Mouse (Mus musculus) neural tube, embryonic 12.5 days (tissue): ENCODE measurements around the gene Csdc2. TPM values are rescaled to one million over a fixed set of nuclear protein-coding genes. Genes with fewer than 3 reads are reported as not detected.
A peak's percentile ranks its signal among the peaks of the same experiment; 100 is the strongest.

ENCODE experiments used
- ATAC-seq: fragments of 200-750 bp; cut with Nextera tagmentation; 2 replicates; pipeline ENCODE4 v1.8.0; 2017; ENCODE audit warnings: low read depth, mild to moderate bottlenecking, moderate TSS enrichment, moderate library complexity; ENCODE audit not compliant: low FRiP score
- H3K27ac ChIP-seq: fragments of 300-500 bp; sonication (generic); 2 replicates; pipeline ENCODE4 v1.5.1; 2016
- H3K27me3 ChIP-seq: fragments of 300-500 bp; sonication (generic); replicated peaks from 2 replicates; pipeline ENCODE4 v1.6.1; 2016; ENCODE audit warnings: mild to moderate bottlenecking
- H3K36me3 ChIP-seq: fragments of 300-500 bp; sonication (generic); 2 replicates; pipeline ENCODE4 v1.6.1; 2016; ENCODE audit warnings: mild to moderate bottlenecking
- H3K4me1 ChIP-seq: fragments of 300-500 bp; sonication (generic); 2 replicates; pipeline ENCODE4 v1.6.1; 2016
- H3K4me2 ChIP-seq: fragments of 300-500 bp; sonication (generic); replicated peaks from 2 replicates; pipeline ENCODE4 v1.6.1; 2016; ENCODE audit warnings: mild to moderate bottlenecking
- H3K4me3 ChIP-seq: fragments of 300-500 bp; sonication (generic); 2 replicates; pipeline ENCODE4 v1.5.1; 2016
- H3K9ac ChIP-seq: fragments of 300-500 bp; sonication (generic); 2 replicates; pipeline ENCODE4 v1.6.1; 2016; ENCODE audit warnings: mild to moderate bottlenecking
- H3K9me3 ChIP-seq: fragments of 300-500 bp; sonication (generic); 2 replicates; pipeline ENCODE4 v1.6.1; 2016; ENCODE audit warnings: mild to moderate bottlenecking
- WGBS: fragments of 180-500 bp; shearing (Covaris S2); methylation state at CpG from one replicate; pipeline ENCODE4 v1.1.7; 2016; 5-methylcytosine and 5-hydroxymethylcytosine counted together
- polyA plus RNA-seq: library from polyadenylated mRNA; unstranded; fragments of >200 nt; fragmentation: Nextera tagmentation; extraction: Ambion mirVana; gene quantifications from 2 replicates; pipeline ENCODE4 v1.2.1, GENCODE M21; 2016

The Csdc2 gene
- polyA plus RNA-seq, 1 experiment from 2014 or later: 64.8 TPM

DNA sequence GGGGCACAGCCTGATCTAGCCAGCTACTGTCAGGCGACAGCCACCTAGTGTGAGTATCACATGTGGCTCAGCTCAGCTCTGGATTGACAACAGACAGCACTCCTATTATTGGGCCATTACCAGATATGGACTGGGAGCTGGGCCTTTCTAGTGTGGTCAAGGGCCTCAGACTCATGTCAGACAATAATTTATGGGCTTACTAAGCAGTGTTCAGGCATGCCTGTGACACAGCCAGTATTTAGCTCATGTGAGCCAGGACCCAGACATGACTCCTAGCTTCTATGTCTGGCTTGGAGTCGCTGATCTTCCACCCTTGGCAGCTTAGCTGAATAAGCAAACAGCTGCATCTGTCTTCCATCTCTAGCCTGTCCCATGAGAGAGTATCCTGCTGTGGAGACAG, 24.1 kb upstream of the Csdc2 start:
- Histone ChIP-seq H3K4me2 (no peak overlapping the region), H3K36me3 (peaks cover 91% of the 10 kb centered on the region), H3K4me1 (no peaks in the 10 kb centered on the region), H3K9ac (no peak overlapping the region), H3K27me3 (no peaks in the 10 kb centered on the region), H3K9me3 (no peaks in the 10 kb centered on the region), H3K27ac (no peak overlapping the region), H3K4me3 (no peak overlapping the region)
- 83% methylated on average over 2 of the region's 2 CpGs for WGBS
- no peak for ATAC-seq

DNA sequence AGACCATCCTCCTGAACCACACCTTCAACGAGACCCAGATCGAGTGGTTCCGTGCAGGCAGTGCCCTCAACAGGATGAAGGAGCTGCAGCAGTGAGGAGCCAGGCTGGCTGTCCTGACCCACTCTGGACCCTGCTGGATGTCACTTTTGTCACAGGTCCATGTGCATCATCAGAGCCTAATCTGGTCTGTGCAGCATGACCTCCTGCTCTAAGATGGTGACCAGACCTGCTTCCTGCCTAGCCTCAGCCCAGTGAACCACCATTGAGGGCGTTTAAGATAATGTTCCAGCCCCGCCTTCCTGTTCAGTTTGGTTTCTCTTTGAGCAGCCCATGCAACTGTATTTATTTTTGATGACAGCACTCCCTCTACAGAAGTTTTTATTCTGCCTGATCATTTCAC, 21.9 kb upstream of the Csdc2 start:
- no peak overlapping the region for H3K9ac ChIP-seq
- ATAC-seq: no peak
- no peaks in the 10 kb centered on the region for H3K27me3 ChIP-seq
- 91% methylated on average over 5 of the region's 5 CpGs for WGBS
- H3K4me3 ChIP-seq: no peak overlapping the region
- H3K4me2 ChIP-seq: no peak overlapping the region
- H3K27ac ChIP-seq: no peak overlapping the region
- H3K36me3 ChIP-seq: peaks cover 73% of the 10 kb centered on the region
- H3K4me1 ChIP-seq: no peaks in the 10 kb centered on the region
- H3K9me3 ChIP-seq: no peaks in the 10 kb centered on the region

DNA sequence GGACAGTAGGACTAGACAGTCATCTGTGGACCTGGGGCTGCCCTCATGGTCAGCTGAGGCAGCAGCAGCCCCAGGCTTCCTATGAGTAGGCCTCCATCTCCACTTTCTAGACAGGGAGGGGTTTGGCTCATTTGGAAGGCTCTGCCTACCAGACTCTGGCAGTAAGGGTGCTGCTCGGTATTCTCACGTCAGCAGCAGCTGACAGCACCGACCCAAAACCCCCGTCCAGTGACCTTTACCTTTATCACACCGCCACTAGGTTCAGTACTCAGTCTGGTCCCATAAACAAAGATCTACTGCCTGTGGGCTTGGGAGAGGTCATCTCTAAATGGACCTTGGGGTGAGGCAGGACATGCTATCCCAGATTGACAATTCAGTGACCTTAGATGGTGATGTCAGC, 20.9 kb upstream of the Csdc2 start:
- 87% methylated on average over 5 of the region's 5 CpGs for WGBS
- Histone ChIP-seq H3K4me1 (no peaks in the 10 kb centered on the region), H3K27ac (no peak overlapping the region), H3K4me3 (no peak overlapping the region), H3K9ac (no peak overlapping the region), H3K36me3 (peaks cover 63% of the 10 kb centered on the region), H3K4me2 (no peak overlapping the region), H3K9me3 (no peaks in the 10 kb centered on the region), H3K27me3 (no peaks in the 10 kb centered on the region)
- ATAC-seq: no peak

DNA sequence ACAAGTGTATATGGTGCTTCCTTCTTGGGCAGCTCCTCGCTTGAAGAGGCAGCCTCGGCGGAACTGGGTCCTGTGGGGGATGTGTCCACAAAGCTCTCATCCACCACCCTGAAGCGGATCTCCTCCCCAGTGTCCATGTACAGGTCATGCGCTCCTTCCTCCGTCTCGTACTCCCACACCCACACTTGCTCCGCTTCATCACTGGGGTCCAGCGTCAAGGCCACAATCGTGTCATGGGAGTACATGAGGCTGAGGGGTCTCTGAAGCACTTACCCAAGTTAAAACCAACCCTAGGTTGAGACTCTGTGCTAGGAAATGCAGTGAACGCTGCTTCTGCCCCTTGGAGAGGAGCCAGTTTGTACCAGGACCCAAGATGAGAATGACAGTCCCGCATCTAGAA, 19.4 kb upstream of the Csdc2 start:
- 93% methylated on average over 12 of the region's 12 CpGs for WGBS
- Histone ChIP-seq H3K27ac (no peak overlapping the region), H3K4me1 (peaks cover 3% of the 10 kb centered on the region; the same call in 1 of the 2 replicates), H3K4me2 (no peak overlapping the region), H3K9ac (no peak overlapping the region), H3K9me3 (no peaks in the 10 kb centered on the region), H3K4me3 (no peak overlapping the region), H3K36me3 (peaks cover 51% of the 10 kb centered on the region), H3K27me3 (no peaks in the 10 kb centered on the region)
- ATAC-seq: no peak

DNA sequence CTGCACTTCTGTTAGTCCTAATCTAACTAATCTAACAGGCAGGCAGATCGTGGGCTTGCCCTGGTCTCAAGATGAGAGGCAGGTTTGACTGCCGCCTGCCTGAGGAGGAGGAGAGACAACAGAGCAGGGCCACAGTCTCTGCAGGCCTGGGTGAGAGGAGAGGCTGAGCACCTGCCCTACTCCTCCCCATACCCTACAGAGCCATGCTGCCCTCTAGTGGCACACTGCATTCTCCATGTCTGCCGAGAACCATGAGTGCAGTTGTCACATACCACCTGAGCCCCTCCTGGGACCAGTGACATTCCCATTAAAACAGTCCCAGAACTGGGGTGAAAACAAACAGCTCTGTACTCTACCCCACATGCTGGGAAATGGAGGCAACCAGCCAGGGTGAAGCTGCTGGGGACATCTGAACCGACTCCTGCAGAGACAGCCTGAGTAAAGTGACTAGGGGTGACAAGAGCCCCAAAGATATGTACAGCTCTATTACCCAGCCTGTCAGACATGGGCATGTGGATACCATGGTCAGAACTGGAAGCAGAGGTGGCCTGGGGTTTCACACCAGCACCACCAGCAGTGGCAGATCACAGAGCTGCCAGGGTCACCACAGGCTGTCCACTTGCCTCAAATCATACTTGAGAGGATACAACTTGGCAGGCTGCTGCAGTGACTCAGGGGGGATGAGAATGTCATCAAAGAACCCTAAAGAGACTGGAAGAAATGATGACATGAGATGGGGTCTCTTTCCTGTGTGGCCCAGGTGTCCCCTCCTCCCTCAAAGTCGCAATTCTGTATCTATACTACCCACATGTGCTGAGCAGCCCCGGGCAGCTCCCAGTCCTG, 18.7 kb upstream of the Csdc2 start:
- Histone ChIP-seq H3K9me3 (no peaks in the 10 kb centered on the region), H3K4me2 (no peak overlapping the region), H3K4me1 (peaks cover 3% of the 10 kb centered on the region; the same call in 1 of the 2 replicates), H3K27ac (no peak overlapping the region), H3K36me3 (peaks cover 45% of the 10 kb centered on the region), H3K27me3 (no peaks in the 10 kb centered on the region), H3K9ac (no peak overlapping the region), H3K4me3 (no peak overlapping the region)
- 55% methylated on average over 6 of the region's 6 CpGs for WGBS
- ATAC-seq: no peak

DNA sequence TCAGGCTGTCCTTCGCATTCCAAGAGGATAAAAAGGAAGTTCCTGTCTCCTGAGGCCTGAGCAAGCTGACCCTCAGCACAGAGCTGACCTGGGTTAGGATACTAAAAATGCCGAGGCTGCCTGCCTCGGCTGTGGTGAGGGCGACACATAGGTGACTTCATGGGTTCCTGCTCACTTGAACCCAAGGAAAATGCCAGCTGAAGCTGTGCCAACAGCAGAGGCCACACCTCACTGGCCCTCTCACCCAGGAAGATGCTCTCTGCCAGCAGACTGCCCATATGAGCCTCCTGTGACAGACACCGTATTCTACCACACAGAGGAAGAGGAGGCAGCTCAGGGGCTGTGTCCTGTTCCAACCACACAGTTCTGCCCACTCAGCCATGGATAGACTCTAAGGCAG, 17.5 kb upstream of the Csdc2 start:
- no peak overlapping the region for H3K9ac ChIP-seq
- H3K4me1 ChIP-seq: peaks cover 6% of the 10 kb centered on the region; the same call in 1 of the 2 replicates
- H3K27me3 ChIP-seq: no peaks in the 10 kb centered on the region
- H3K4me3 ChIP-seq: no peak overlapping the region
- no peak overlapping the region for H3K4me2 ChIP-seq
- no peak overlapping the region for H3K27ac ChIP-seq
- H3K9me3 ChIP-seq: no peaks in the 10 kb centered on the region
- WGBS: 90% methylated on average over 5 of the region's 5 CpGs
- no peak for ATAC-seq
- H3K36me3 ChIP-seq: peaks cover 32% of the 10 kb centered on the region

DNA sequence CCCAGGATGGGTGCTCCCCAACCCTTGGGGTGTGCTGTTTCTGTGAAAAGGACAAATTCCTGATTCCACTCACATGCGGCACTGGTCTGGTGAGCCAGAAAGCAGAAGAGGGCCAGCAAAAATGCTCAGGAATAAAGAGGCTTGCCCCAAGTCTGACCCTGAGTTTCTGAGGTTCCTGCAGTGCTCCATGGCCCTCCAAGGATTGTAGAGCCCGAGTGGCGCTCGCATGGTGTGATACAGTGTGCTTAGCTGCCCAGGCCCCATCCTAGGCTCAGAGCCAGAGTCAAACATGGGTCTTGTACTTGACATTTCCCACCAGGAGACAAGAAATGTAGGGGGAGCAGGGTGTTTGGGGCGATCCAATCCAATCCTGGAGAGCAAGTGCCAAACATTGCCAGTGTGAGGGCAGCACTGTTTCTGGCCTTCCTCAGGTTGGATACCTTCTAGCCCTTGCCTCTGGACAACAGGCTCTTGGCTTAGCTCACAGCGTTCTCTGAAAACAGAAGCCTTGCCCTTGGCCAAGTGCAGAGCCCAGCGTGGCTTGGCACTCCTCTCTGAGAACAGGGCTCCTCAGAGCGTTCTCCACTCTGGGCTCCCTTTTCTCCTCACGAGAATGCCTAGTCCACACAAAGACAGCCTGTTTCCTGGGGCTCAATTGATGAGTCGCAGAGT, 15.9 kb upstream of the Csdc2 start:
- no peaks in the 10 kb centered on the region for H3K27me3 ChIP-seq
- H3K36me3 ChIP-seq: peaks cover 17% of the 10 kb centered on the region
- no peak overlapping the region for H3K4me3 ChIP-seq
- H3K27ac ChIP-seq: no peak overlapping the region
- H3K4me1 ChIP-seq: peaks cover 21% of the 10 kb centered on the region
- H3K4me2 ChIP-seq: no peak overlapping the region
- ATAC-seq: no peak
- 86% methylated on average over 10 of the region's 10 CpGs for WGBS
- H3K9me3 ChIP-seq: no peaks in the 10 kb centered on the region
- no peak overlapping the region for H3K9ac ChIP-seq

DNA sequence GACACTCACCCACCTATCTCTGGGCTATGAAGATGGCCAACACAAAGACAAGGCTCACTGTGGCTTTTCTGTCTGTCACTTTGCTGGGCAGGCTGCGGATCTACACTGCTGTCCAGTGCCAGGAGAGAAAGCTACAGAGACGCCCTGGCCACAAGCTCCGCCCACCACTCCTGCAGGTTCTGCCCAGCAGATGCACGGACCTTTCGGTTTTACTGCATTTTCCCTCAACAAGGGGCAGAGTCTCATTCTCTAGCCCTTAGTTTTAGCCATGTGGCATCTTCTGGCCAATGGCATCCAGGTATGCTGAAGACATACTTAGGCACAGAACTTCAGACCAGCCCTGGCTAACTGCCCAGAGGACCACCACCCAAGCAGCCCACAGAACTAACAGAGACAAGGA, 15.3 kb upstream of the Csdc2 start:
- H3K27ac ChIP-seq: no peak overlapping the region
- no peaks in the 10 kb centered on the region for H3K27me3 ChIP-seq
- no peaks in the 10 kb centered on the region for H3K9me3 ChIP-seq
- peaks cover 21% of the 10 kb centered on the region for H3K4me1 ChIP-seq
- H3K36me3 ChIP-seq: peaks cover 12% of the 10 kb centered on the region
- H3K4me2 ChIP-seq: no peak overlapping the region
- 65% methylated on average over 5 of the region's 5 CpGs for WGBS
- no peak overlapping the region for H3K4me3 ChIP-seq
- no peak for ATAC-seq
- H3K9ac ChIP-seq: no peak overlapping the region

DNA sequence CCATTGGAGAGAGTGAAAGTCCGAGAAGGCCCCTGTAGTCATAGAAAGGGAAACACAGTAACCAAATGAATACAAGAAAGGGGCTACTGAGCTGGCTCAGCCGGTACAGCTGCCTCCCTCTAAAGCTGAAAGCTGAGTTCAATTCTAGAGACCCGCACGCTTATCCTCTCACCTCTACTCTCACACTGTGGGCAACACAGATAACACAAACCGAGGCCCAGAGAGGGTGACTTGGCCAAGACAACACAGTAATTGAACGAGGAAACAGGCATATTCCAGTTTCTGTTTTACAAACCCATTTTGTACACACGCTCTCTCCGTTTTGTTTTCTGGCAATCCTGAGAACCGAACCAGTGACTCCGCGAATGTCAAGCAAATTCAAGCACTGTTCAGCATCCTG, 11.6 kb upstream of the Csdc2 start:
- 88% methylated on average over 11 of the region's 11 CpGs for WGBS
- ATAC-seq: no peak
- peak overlapping the region; percentile 99 for H3K4me2 ChIP-seq
- H3K9ac ChIP-seq: peak overlapping the region; percentile 73
- H3K9me3 ChIP-seq: no peaks in the 10 kb centered on the region
- peaks cover 3% of the 10 kb centered on the region; the same call in 1 of the 2 replicates for H3K36me3 ChIP-seq
- H3K4me1 ChIP-seq: peaks cover 29% of the 10 kb centered on the region
- no peaks in the 10 kb centered on the region for H3K27me3 ChIP-seq
- no peak overlapping the region for H3K27ac ChIP-seq
- H3K4me3 ChIP-seq: peak overlapping the region; percentile 73

DNA sequence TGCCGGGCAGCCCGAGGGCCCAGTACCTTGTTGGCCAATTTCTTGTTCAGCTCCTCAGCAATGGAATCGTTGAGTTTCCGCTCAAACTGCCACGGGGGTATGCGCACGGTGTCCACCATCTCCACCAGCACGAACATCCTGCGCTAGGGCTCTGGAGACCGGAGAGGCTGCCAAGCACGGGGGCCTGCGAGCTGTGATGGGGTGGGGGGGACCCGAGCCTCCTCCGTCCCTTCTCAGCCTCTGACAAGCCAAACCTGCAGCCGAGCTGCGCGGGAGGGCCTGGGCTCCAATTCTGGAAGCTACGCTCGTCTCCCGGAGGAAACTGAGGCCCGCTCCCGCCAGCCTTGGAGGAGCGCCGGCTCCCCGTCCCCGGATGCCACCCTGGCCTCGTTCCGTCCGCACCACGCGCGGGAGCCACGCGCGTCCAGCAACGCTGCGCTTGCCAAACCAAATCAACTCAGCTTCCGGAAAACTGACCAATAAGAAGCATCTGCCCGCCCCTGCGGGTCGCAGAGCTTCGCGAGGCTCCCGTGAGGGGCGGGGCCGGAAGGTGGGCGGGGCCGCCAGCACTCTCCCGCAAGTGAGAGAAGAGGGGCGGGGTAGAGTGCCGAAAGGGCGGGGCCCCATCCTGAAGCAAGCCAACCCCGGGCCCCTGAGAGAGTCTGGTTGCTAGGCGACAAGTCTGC, 10.7 kb upstream of the Csdc2 start, which contains the start of gene Polr3h:
TSS of gene Polr3h (minus strand) at position 481 of the 686 bp plus-strand sequence.
- H3K4me2 ChIP-seq: peak within 1 kb of the TSS; percentile 99
- H3K9me3 ChIP-seq: no peaks in the 10 kb centered on the region
- peak within 1 kb of the TSS; percentile 73 for H3K4me3 ChIP-seq
- peak; percentile 93 for ATAC-seq
- peaks cover 29% of the 10 kb centered on the region for H3K4me1 ChIP-seq
- H3K36me3 ChIP-seq: peaks cover 3% of the 10 kb centered on the region; the same call in 1 of the 2 replicates
- under 1% methylated on average over 54 of the region's 54 CpGs for WGBS
- H3K9ac ChIP-seq: peak within 1 kb of the TSS; percentile 73
- H3K27ac ChIP-seq: peak within 1 kb of the TSS; percentile 59; the same call in 1 of the 2 replicates
- no peaks in the 10 kb centered on the region for H3K27me3 ChIP-seq

DNA sequence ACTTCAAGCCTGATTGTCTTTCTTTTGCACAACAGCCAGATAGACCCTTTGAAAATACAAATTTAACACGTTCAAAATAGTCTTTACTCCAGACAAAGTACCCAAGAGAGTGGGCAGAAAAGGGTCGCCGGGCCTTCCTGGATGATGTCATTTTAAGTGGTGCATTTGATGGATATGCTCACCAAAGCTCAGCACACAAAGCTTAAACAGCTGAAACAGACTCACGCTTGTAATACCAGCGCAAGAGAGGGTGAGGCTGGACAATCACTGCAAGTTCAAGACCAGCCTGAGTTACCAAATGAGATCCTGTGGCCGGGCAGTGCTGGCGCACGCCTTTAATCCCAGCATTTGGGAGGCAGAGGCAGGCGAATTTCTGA, 10.1 kb upstream of the Csdc2 start:
- Histone ChIP-seq H3K27me3 (no peaks in the 10 kb centered on the region), H3K4me1 (peaks cover 29% of the 10 kb centered on the region), H3K9me3 (no peaks in the 10 kb centered on the region), H3K27ac (peak overlapping the region; percentile 59; the same call in 1 of the 2 replicates), H3K4me3 (peak overlapping the region; percentile 73), H3K4me2 (peak overlapping the region; percentile 99), H3K9ac (no peak overlapping the region), H3K36me3 (peaks cover 3% of the 10 kb centered on the region; the same call in 1 of the 2 replicates)
- ATAC-seq: peak; percentile 41; the same call in 1 of the 2 replicates
- WGBS: 29% methylated on average over 9 of the region's 9 CpGs

DNA sequence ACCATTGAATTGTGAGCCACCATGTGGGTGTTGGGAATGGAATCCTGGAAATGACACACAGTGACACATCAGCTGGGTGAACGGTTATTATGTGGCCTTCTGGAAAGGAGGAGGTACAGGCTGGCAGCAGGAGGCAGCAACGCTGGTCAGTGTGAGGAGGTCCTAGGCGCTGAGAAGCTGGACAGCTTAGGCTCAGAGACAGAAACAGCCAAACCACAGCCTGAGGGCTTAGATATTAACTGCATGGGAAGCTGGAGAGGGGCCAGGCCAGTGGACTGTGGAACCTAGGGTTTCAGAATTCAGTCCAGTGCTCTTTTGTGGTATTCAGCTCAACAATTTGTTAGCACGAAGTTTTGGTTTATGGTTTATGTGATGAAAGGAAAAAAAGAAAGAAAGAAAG, 8.8 kb upstream of the Csdc2 start:
- Histone ChIP-seq H3K4me3 (no peak overlapping the region), H3K9me3 (no peaks in the 10 kb centered on the region), H3K27me3 (no peaks in the 10 kb centered on the region), H3K4me2 (no peak overlapping the region), H3K36me3 (no peaks in the 10 kb centered on the region), H3K27ac (no peak overlapping the region; the same call in 1 of the 2 replicates), H3K4me1 (peaks cover 26% of the 10 kb centered on the region), H3K9ac (no peak overlapping the region)
- WGBS: 54% methylated on average over 4 of the region's 4 CpGs
- no peak for ATAC-seq
